ENCODE assay signal across 14 mouse cellular contexts in genomic region chr6:72769343-72769742, GRCm38 (mm10). TPM values are rescaled to one million over a fixed set of nuclear protein-coding genes. Genes with fewer than 3 reads are reported as not detected.
DNase-seq lines count a peak whose midpoint lies in the region; ATAC-seq and TF ChIP-seq lines count a peak whose summit lies in the region.
"Had no signal": no experiment of that assay in that cellular context is flagged by ENCODE, and none has a peak within 500 bp of the region (broad histone marks: within the 10 kb centered on the region; RNA-seq: fewer than 3 reads in every experiment).

No protein-coding gene starts in this region.

- 77% methylated on average over 13 of the region's 13 CpGs for WGBS in heart, embryonic 12.5 days
- WGBS in lung, embryonic 14.5 days = 61% methylated on average over 13 of the region's 13 CpGs
- WGBS in forebrain, embryonic 12.5 days = 67% methylated on average over 13 of the region's 13 CpGs
- 85% methylated on average over 13 of the region's 13 CpGs for WGBS in neural tube, embryonic 15.5 days
- 90% methylated on average over 13 of the region's 13 CpGs for WGBS in midbrain, embryonic 10.5 days

- H3K4me2 ChIP-seq in heart, embryonic 12.5 days = no peak overlapping the region
- H3K4me2 ChIP-seq in lung, embryonic 14.5 days = no peak overlapping the region
- H3K4me2 ChIP-seq in forebrain, embryonic 12.5 days = no peak overlapping the region
- H3K4me2 ChIP-seq in neural tube, embryonic 15.5 days = no peak overlapping the region
- H3K4me2 ChIP-seq: hindbrain, embryonic 12.5 days; midbrain, embryonic 11.5 days had no signal

- peaks cover 48% of the 10 kb centered on the region for H3K4me1 ChIP-seq in heart, embryonic 12.5 days (replicated peaks)
- peaks cover 15% of the 10 kb centered on the region for H3K4me1 ChIP-seq in lung, embryonic 14.5 days (ENCODE audit: insufficient read depth)
- peaks cover 32% of the 10 kb centered on the region for H3K4me1 ChIP-seq in forebrain, embryonic 12.5 days
- H3K4me1 ChIP-seq in neural tube, embryonic 15.5 days = peaks cover 25% of the 10 kb centered on the region
- H3K4me1 ChIP-seq in midbrain, embryonic 10.5 days = peaks cover 28% of the 10 kb centered on the region

- peak overlapping the region; percentile 28; the same call in 1 of the 2 replicates for H3K27ac ChIP-seq in heart, embryonic 12.5 days (ENCODE audit: poor library complexity, severe bottlenecking)
- H3K27ac ChIP-seq in lung, embryonic 14.5 days (ENCODE audit: low read depth) = peak overlapping the region; percentile 68
- H3K27ac ChIP-seq in forebrain, embryonic 12.5 days = peak overlapping the region; percentile 62; the same call in 1 of the 2 replicates
- peak overlapping the region; percentile 35; the same call in 1 of the 2 replicates for H3K27ac ChIP-seq in neural tube, embryonic 15.5 days (replicated peaks)
- H3K27ac ChIP-seq in midbrain, embryonic 10.5 days (replicated peaks) = no peak overlapping the region
- H3K27ac ChIP-seq: hindbrain, embryonic 12.5 days; left cerebral cortex, adult 2 months had no signal

- H3K9ac ChIP-seq in heart, embryonic 12.5 days = no peak overlapping the region
- H3K9ac ChIP-seq in lung, embryonic 14.5 days = no peak overlapping the region
- no peak overlapping the region for H3K9ac ChIP-seq in forebrain, embryonic 12.5 days
- H3K9ac ChIP-seq in neural tube, embryonic 15.5 days (replicated peaks) = no peak overlapping the region
- H3K9ac ChIP-seq: hindbrain, embryonic 12.5 days; liver, postnatal 0 days had no signal

- H3K27me3 ChIP-seq in heart, embryonic 12.5 days (replicated peaks) = no peaks in the 10 kb centered on the region
- no peaks in the 10 kb centered on the region for H3K27me3 ChIP-seq in lung, embryonic 14.5 days (ENCODE audit: insufficient read depth, low read length)
- no peaks in the 10 kb centered on the region for H3K27me3 ChIP-seq in forebrain, embryonic 12.5 days
- no peaks in the 10 kb centered on the region for H3K27me3 ChIP-seq in neural tube, embryonic 15.5 days (replicated peaks)
- H3K27me3 ChIP-seq in midbrain, embryonic 10.5 days (ENCODE audit: low read depth, poor library complexity, severe bottlenecking) = no peaks in the 10 kb centered on the region
- H3K27me3 ChIP-seq: hindbrain, embryonic 12.5 days had no signal

- no peak for TF ChIP-seq CTCF in lung, embryonic 14.5 days (IDR thresholded peaks at IDR 0.05; ENCODE audit: low read depth)

- peaks cover 21% of the 10 kb centered on the region for H3K36me3 ChIP-seq in heart, embryonic 12.5 days
- peaks cover 8% of the 10 kb centered on the region; the same call in 1 of the 2 replicates for H3K36me3 ChIP-seq in lung, embryonic 14.5 days (ENCODE audit: insufficient read depth)
- peaks cover 18% of the 10 kb centered on the region for H3K36me3 ChIP-seq in forebrain, embryonic 12.5 days (replicated peaks)
- no peaks in the 10 kb centered on the region for H3K36me3 ChIP-seq in neural tube, embryonic 15.5 days
- H3K36me3 ChIP-seq in midbrain, embryonic 10.5 days = peaks cover 56% of the 10 kb centered on the region
- H3K36me3 ChIP-seq: hindbrain, embryonic 12.5 days had no signal

- no peak for ATAC-seq in heart, embryonic 12.5 days (ENCODE audit: insufficient number of reproducible peaks, low FRiP score)
- ATAC-seq in lung, embryonic 14.5 days (ENCODE audit: insufficient read depth) = no peak
- ATAC-seq in forebrain, embryonic 12.5 days (ENCODE audit: low FRiP score) = no peak
- ATAC-seq in neural tube, embryonic 15.5 days (ENCODE audit: low FRiP score) = no peak

- no peak overlapping the region for H3K4me3 ChIP-seq in heart, embryonic 12.5 days
- no peak overlapping the region for H3K4me3 ChIP-seq in lung, embryonic 14.5 days (ENCODE audit: low read depth, low read length)
- H3K4me3 ChIP-seq in forebrain, embryonic 12.5 days (replicated peaks) = no peak overlapping the region
- no peak overlapping the region for H3K4me3 ChIP-seq in neural tube, embryonic 15.5 days (replicated peaks)
- H3K4me3 ChIP-seq in midbrain, embryonic 10.5 days = no peak overlapping the region
- H3K4me3 ChIP-seq: erythroblast, embryonic 14.5 days; hindbrain, embryonic 12.5 days; left cerebral cortex, adult 2 months had no signal

- DNase-seq in heart, adult 8-10 months (ENCODE audit: low spot score) = no peak
- no peak for DNase-seq in lung, embryonic 14.5 days
- DNase-seq in lung, postnatal 10 days = no peak
- DNase-seq in midbrain, embryonic 10.5 days (ENCODE audit: low spot score) = no peak
- no peak for DNase-seq in ovary, postnatal 14 days (ENCODE audit: low spot score)
- DNase-seq: liver, postnatal 0 days had no signal

- no peaks in the 10 kb centered on the region; the same call in 1 of the 2 replicates for H3K9me3 ChIP-seq in heart, embryonic 12.5 days (replicated peaks)
- no peaks in the 10 kb centered on the region for H3K9me3 ChIP-seq in lung, embryonic 14.5 days (ENCODE audit: low read depth, low read length)
- no peaks in the 10 kb centered on the region for H3K9me3 ChIP-seq in forebrain, embryonic 12.5 days
- H3K9me3 ChIP-seq in neural tube, embryonic 15.5 days (replicated peaks) = no peaks in the 10 kb centered on the region
- H3K9me3 ChIP-seq in midbrain, embryonic 10.5 days (replicated peaks) = no peaks in the 10 kb centered on the region
- H3K9me3 ChIP-seq: hindbrain, embryonic 12.5 days had no signal

RNA-seq across cellular contexts. Expression of gene Tcf7l1, which starts 19.7 kb away (rescaled TPM):
- polyA plus RNA-seq in heart, embryonic 12.5 days (2016; fragmentation: Nextera tagmentation; extraction: Ambion mirVana) = 18.5 and 20.2 TPM in 2 replicates
- 1 to 10 TPM; 6.8 to 9.2 (median 7.9) TPM for total RNA-seq in heart, adult 8-10 months (2022)
- polyA plus RNA-seq in lung, embryonic 14.5 days (2014; fragmentation: Nextera tagmentation; extraction: Ambion mirVana) = 38.3 and 41.1 TPM in 2 replicates
- polyA plus RNA-seq in forebrain, embryonic 12.5 days (2016; fragmentation: Nextera tagmentation; extraction: Ambion mirVana) = 24.4 and 25.9 TPM in 2 replicates
- polyA plus RNA-seq in neural tube, embryonic 15.5 days (2015; fragmentation: Nextera tagmentation; extraction: Ambion mirVana) = 7.0 and 9.8 TPM in 2 replicates
- 24.2 and 25.7 TPM in 2 replicates for polyA plus RNA-seq in midbrain, embryonic 10.5 days (2016; fragmentation: Nextera tagmentation; extraction: Ambion mirVana)
- total RNA-seq: MEL had no signal
